Mouse (Mus musculus) left cerebral cortex, postnatal 25 days (tissue): ENCODE results near the gene Bex6. TPM values are rescaled to one million over a fixed set of nuclear protein-coding genes. Genes with fewer than 3 reads are reported as not detected.

Experiments
- DNase-seq, 2 experiments: peaks; one replicate each; pipeline ENCODE4 v3.0.0; 2022; ENCODE audit warnings: low spot score in 2 of 2, mixed read lengths in 1 of 2
- intact Hi-C: fragments of 180-260 bp; cut with DNase I; formaldehyde crosslinking; loops from one replicate; pipeline ENCODE4 v1.15.1; 2025
- total RNA-seq, 2 experiments: library from RNA; stranded (reverse); gene quantifications; 2 replicates each; pipeline ENCODE4 v1.2.3; 2021

Gene Bex6
- total RNA-seq: not detected

DNA sequence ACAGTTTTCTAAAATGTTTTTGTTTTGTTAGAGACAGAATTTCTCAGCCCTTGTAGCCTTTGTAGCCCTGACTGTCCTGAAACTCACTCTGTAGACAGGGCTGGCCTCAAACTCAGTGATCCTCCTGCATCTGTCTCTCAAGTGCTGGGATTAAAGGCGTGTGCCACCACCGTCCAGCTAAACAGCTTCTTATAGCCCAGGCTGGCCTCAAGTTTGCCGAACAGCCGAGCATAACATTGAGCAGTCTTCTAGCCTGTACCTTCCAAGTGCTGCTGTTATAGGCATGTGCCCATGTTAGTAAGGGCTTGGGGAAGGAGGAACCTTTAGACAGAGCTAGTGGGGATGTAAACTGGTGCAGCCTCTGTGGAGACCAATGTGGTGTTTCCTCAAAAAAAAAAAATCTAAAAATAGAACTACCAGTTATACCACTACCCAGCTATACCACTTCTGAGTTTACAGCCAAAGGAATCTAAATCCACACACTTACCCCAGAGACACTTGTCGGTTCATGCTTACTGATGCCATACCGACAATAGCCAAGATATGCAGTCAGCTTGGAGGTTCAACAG lies at the start of gene Bex6:
TSS of gene Bex6 (plus strand) at position 491 of the 569 bp plus-strand sequence.
- no peak for DNase-seq
- intact Hi-C loops: no loop called here

DNA sequence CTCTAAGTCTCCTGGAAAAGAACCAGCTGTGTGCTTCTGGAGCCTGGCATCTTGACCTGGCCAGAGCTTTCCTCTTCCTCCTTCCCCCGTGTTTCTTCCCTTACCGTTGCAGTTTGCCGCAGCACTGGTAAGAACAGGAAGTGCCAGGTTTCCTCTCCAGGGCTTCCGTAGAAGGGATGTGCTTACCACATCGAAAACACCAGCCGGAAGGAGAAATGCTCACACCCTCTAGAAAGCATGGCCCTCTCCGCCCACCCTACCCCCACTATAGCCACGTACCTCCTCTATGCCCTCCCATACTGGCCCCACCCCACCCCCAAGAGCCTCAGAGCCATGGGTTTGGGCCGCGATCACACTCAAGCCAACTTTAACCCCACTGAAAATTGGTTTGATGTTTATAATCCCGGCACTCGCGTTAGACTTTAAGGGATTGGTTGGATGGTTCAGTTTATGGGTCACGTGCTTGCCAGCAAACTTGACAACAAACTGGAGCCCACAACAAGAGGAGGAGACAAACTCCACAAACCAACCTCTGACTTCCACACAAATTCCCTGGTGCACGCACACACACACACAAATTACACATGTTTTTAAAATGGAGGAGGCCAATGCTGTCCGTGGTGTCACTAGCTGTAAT lies 49.3 kb upstream of the Bex6 start:
- intact Hi-C loops: no loop called here
- DNase-seq: no peak

DNA sequence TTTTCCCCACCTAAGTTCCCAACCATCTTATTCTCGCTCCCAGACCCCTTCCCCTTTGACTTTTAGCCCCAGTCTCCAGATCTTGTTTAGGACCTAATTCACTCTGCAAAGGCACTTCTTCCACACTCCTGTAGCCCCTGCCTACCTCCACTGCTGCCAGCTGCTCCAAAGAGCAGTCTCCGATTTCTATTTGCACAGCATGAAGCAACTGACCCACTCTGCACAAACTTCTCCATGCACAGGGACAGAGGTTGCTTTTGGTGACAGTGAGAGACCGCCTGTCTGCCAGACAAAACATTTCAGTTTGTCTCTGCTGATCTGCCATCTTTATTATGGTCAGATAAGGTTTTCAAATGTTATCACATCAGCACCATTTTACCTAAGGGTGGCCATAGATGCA lies 46.5 kb upstream of the Bex6 start:
- intact Hi-C loops: no loop called here
- no peak for DNase-seq

DNA sequence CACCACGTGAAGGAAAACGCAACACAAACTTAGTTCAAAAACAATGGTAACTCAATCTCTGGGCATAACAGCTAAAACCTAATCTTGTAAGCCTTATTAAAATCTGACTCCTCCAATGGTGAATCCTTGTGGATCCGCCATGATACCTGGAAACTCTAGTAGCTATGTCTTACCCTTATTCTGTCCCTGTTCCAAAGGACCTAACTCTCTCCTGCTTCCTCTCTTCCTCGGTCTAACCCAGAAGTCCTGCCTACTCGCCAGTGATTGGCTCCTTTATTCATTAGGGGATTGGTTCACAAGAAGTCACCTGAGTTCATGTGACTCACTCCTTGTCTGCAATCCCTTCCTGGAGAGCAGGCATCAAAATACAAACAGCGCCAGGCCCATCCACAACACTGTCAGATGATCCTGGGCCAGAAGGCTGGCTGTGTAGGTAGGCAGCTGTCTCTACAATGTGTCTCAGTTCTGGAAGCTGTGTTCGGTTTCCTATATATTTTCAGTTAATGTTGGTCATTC lies 43.7 kb upstream of the Bex6 start:
- no peak for DNase-seq
- intact Hi-C loops: no loop called here

DNA sequence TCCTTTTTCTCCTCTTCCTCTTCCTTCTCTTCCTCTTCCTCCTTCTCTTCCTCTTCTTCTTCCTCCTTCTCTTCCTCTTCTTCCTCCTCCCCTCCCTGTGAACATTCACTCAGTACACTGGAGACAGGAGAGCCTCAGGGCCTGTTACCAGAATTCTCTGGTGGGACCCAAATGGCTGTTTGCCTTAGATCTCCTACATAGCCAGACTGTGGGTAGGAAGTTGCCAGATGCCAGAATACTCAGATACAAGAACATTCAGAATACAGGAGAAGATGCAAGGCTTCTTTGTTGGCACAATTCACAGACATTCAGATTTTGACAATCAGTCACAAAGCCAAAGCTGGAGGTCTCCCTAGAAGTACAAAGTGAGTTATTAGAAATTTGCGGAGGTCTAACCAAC lies 40.7 kb upstream of the Bex6 start:
- DNase-seq: peak; percentile 19 to 73
- intact Hi-C loops: no loop called here

DNA sequence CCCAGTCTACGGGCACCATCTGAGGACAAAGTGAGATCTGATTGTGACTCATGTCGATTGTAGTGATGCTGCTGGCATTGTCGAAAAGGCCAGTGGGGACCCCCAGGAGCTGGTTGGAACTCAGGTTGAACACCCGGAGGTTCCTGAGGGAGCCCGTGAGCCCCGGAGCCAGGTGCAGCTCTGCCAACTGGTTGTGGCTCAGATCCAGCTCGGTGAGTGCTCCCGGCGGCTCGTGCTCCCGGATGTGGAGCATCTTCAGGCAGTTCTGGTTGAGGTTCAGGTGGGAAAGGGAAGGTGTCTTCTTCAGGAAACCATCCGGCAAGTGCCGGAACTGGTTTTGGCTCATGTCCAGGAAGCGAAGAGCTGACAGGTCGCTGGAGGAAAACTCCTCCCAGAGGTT lies 35.9 kb upstream of the Bex6 start:
- intact Hi-C loops: no loop called here
- no peak for DNase-seq

DNA sequence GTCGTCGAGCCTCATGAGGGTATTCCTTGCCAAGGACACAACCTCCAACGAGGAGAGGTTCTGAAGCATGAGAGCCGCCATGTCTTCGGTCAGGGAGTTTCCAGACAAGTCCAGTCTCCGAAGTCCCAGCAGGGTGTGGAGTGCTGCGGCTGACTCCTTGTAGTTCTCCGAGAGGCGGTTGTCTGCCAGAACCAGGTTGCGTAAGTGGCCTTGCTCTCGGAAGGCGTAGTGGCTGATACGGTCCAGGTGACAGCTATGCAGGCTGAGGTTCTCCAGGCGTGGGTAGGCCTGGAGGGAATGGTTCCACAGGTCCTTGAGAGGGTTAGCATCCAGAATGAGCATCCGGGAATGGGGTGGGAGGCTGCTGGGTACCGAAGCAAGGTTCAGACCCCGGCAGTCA lies 35.0 kb upstream of the Bex6 start:
- intact Hi-C loops: no loop called here
- no peak for DNase-seq

DNA sequence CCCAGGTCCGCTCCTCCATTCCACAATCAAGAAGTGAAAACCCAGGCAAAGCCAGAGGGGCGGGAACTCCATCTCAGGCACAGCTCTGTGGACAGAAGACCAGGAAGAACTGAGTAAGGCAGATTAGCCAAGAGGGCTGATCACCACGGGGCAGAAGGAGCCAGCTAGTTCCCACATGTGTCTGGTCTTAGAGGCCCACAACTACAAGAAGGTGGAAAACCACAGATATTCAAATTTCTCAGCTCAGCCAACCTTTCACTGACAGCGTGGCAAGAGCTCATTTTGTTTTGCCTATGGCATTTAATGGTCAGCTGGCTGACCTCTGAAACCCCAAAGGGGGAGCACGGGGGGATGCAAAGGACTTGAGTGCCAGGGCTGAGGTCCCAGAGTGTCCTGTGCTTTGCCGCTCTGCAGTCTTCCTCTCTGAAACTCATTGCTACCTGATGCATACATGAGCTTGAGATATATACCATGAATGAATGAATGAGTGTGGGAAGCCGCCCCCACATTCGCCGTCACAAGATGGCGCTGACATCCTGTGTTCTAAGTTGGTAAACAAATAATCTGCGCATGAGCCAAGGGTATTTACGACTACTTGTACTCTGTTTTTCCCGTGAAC lies 31.9 kb upstream of the Bex6 start:
- intact Hi-C loops: no loop called here
- no peak for DNase-seq

DNA sequence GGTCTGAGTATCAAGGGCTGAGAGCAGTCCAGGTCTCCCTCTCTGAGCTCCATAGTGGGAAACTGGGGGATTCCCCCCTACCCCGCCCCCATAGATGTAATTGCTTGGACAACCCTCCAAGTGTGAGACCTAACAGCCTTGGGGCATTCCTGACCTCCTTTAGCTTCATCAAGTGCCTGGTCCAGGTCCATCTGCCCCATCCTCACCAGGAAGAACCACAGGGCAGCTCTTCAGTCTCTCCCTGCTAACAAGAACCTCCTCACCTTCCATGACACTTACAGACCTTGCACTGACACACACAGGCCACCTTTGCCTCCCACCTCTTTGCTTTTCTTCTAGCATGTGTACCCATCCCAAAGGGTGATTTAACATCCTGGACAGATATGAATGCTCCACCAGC lies 25.6 kb upstream of the Bex6 start:
- intact Hi-C loops: no loop called here
- no peak for DNase-seq

DNA sequence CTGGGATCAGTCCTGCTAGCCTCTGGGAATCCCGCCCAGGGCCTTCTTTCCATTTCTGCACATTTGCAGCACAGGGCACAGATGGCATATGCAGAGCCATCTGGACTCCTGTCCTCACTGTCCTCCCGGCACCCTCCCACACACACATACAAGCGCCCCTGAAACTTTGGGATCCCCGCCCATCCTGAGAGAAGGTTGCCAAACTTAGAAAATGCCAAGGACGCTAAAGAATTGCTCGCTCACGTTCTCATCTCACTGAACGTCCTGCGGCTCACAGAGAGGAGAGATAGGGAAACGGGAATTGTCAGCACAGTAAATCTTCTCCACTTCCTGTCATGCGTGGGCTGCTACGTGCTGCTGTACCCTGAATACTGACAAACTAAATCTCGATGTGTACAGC lies 25.2 kb upstream of the Bex6 start:
- intact Hi-C loops: no loop called here

DNA sequence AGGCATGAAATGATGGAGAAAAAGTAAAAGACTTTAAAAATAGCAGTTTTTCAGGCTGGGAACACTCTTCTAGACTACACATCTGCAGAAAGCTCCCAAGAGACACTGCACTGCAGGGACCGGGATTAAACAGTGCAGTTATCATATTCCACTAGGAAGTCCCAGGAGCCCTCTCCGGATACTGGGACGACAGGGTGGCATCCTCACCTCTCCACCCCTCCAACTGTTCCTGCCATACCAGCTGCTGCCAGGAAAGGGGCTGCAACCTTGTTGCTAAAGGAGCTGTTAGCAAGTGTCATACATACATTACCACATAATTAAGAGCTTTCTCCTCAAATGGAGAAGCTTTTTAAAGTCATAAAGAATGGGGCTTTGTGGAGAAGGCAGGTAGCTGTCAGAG lies 22.9 kb upstream of the Bex6 start:
- intact Hi-C loops: no loop called here
- no peak for DNase-seq

More for the DNA sequence above, 25.2 kb upstream of the Bex6 start:
- DNase-seq: peak; percentile 71 to 94

DNA sequence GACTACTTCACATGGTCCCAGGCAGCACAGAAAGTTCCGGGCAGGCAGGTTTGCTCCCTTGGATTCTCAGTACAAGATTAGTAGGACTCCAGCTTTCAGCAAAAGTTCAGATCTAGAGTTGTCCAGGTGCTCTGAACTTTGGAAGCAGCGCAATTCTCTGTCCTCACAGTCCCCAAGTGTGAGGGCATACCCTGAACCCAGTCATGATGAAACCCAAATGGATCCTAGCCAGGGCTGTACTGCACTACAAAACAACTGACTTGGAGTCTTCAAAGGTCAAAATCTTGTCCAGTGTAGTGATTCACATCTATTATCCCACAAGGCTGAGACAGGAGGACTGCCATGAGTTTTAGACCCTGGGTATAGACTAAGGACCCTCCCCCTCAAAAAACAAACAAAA lies 22.3 kb upstream of the Bex6 start:
- DNase-seq: no peak
- intact Hi-C loops: no loop called here

DNA sequence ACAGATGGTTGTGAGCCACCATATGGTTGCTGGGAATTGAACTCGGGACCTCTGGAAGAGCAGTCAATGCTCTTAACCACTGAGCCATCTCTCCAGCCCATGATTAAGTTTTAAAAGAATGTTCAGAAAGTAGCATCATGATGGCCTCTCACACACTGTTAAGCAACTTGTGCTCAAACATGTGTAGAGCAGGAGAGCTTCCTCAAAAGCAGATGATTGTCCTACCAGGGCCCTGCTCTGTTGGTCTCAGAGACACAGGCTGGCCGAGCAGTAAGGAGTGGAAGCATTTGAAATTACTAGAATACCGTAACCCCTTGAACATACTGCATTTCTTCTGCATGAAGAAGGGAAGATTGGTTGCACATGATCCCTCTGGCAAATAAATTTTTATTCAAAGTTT lies 20.7 kb upstream of the Bex6 start:
- intact Hi-C loops: no loop called here
- no peak for DNase-seq

DNA sequence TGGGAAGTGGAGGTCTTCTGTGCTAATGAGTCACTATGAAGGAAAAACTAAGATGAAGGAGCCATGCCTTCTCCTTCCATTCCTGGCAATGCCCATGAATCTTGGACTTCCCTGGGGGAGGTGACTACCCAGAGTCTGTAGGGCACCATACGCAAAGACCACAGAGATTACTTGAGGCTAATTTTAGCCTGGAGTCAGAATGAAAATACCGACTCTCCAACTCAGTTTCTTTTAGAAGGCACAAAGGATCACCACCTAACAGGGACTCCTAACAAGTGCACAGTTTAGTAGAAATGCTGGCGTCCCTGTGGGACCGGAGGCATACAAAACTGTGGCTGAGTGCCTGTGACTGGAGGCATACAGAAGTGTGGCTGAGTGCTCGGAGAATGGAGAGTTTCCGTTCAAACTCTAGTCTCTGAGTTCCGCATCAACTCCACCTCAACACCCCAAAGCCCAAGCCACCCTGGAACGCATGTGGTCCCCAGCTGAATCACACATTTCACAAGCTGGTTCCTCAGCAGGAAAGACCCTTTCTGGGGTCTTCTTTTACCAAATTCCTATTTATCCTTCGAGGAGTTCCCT lies 18.8 kb upstream of the Bex6 start:
- intact Hi-C loops: loop anchor here (10.0 kb wide), 1 partner anchor 54 kb away; no protein-coding TSS in a partner anchor
- no peak for DNase-seq

DNA sequence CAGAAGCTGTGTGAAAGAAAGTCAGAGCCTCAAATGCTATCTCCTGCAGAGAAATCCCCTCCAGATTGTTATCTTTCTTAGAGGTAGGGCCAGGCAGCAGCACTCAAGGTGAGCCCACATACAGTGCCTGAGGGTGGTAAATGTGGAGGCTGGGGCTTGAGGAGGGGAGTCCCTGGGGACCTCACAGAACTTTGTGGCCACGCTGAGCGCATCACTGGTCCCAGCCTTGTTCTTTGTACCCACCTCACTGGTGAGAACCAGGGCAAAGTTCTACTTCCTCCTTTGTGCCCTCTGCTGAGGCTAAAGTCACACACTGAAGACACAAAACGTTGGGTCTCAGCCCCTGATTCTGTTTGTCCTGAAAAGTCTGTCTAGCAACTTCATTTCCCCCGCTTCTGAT lies 16.2 kb upstream of the Bex6 start:
- intact Hi-C loops: loop anchor here (10.0 kb wide), 1 partner anchor 51 kb away; no protein-coding TSS in a partner anchor

DNA sequence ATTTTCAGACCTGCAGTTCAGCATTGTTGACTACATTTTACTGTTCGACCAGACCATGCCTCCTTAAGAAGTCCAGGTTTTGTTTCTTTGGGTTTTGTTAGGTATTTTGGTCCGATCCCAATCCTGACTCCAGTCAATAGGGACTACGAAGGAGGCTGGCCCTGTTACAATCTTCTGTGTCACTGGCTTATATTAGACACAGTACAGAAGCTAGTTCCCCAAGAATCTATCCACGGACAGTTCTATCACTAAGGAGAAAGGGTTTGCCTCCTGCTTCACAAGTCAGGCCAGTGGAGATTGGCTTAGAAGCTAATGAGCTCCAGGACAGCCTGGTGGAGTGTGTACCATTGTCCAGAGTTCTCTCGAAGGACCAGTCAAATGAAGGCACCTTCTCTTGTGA lies 15.7 kb upstream of the Bex6 start:
- intact Hi-C loops: loop anchor here (10.0 kb wide), 1 partner anchor 51 kb away; no protein-coding TSS in a partner anchor
- no peak for DNase-seq

More for the DNA sequence above, 16.2 kb upstream of the Bex6 start:
- DNase-seq: no peak

DNA sequence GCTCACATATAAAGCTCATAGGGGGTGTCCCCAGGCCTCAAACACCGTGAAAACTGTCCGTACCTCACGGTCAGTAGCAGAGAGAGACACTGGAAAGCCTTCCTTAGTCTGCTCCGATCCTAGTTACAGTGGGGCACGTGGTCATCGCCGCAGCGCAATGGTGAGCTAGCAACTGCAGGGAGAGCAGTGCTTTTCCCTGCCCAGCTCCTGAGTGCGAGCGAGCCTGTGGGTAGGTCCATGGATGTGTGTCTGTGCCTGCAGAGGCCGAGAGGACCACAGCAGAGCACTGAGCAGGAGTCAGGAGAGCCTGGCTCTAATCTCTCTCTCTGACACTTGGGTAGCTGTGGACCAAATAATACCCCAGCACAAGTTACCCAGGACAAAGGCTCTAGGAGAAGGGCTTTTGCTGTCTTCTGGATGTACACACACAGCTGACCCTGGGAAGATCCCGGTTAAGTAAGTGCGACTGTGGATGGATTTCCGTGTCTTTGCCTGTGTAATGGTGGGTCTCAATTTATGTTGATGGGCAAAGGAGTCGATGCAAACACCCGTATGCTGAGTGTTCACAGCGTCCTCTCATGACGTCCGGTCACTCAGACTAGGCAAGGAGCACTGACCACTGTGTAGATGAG lies 15.1 kb upstream of the Bex6 start:
- intact Hi-C loops: loop anchor here (10.0 kb wide), 1 partner anchor 50 kb away; no protein-coding TSS in a partner anchor
- no peak for DNase-seq

DNA sequence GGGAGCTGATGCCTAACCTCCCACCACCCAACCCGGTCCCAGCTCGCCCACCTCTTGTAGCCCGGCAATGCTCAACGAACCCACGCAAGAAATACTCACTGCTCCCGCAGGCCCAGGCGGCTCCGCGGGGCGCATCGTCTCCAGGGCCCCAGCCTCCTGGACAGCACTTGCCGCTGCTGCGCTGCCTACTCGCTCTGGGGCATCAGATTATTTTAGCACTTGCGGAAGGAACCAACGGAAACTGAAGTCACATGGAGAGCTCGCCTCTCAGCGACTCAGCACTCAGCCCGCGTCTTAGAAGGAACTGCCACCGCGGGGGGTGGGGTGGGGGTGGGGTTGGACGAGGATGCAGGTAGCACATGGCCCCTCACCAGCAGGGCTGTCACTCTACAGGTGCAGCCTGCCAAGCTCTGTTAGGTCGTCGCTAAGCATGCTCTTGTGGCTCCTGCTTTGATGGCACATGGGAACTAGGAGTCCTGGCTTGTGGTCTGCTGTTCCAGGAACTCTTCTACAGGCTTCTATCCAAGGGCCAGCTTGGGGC lies 14.3 kb upstream of the Bex6 start, which contains the start of gene Nrros:
TSS of gene Nrros (minus strand) at position 314 of the 541 bp plus-strand sequence.
- intact Hi-C loops: loop anchor here (10.0 kb wide), 1 partner anchor 49 kb away; no protein-coding TSS in a partner anchor
- peak; percentile 71 to 84 for DNase-seq

DNA sequence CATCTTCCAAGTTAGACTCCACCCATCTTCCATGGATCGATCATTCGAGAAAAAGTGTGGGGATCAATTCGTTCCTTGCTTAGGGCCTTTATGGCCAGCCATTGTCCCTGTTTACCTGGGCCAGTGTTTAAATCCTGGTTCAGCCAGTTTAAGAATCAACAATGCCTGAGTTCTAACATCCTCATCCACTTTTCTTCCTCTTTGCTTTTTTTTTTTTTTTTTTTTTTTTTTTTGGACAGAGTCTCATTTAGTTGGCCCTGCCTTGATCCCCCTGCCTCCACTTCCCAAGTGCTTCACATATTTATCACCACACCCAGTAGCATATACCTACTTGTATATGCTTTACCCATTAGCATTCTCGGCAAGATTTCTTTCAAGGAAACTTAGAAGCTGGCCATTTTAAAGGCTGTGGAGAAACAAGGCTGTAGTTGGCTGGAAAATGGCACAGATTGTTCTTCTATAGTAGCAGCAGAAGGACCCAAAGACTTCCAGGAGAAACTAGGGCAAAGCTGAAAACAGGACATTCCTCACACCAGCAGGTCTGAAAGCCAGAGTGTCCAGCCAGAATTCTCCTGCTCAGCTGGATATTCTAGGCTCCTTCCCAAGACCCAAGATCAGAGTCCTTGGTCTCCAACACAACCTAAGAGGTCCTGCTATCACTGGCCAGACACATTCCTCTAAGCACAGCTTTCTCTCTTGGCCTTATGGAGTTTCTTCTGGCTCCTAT lies 11.6 kb upstream of the Bex6 start:
- peak in 1 of 2 experiments; percentile 77 for DNase-seq
- intact Hi-C loops: loop anchor here (10.0 kb wide), 1 partner anchor 47 kb away; no protein-coding TSS in a partner anchor
